Mouse (Mus musculus): ENCODE measurements around the gene Pimreg.

Gene Pimreg

DNA sequence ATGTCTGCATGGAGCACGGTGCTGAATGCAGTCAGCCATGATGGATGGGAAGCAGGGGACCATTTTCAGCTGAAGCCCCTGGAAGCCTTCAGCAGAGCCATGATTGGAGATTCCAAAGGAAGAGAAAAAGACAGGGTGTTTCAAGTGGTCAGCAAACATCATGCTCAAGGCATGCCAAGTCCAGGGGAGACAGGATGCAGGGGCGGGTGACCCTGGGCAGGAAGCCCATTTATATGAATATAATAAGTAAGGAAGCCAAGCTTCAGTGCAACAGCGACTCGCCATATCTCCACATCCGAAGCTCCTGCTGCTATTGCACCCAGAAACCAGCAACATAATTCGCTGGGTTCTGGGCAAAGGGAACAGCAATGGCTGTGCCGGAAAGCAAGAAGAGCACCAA, 52.6 kb downstream of the Pimreg start:
- in situ Hi-C loops (cut with MboI; ENCODE audit: unreplicated experiment in 2 of 2): no loop called here

DNA sequence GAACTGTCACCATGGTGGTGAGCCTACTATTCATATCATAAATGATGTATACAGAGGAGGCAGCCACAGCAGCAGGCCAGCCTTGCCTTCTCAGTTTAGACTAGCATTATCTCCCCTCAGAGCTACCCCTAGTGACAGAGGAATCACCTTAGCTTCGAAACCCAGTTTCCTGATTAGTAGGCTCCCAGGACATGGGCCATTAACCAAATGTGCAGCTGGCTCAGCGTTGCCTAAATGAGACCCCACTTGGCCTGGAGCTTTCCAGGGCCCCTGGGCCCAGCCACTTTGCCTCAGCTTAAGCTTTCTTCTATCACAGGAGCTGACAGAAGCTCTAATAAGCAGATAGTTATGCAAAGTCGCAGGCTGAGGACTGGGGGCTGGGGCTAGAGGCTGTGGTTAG, 54.2 kb downstream of the Pimreg start:
- in situ Hi-C loops (cut with MboI; ENCODE audit: unreplicated experiment in 2 of 2): no loop called here

Measured in v-Abl transformed pro-B cells (cell line).